Mouse (Mus musculus): Measurements from ENCODE around the gene Stard3.
A peak's percentile ranks its signal among the peaks of the same experiment; 100 is the strongest.

Stard3 gene

DNA sequence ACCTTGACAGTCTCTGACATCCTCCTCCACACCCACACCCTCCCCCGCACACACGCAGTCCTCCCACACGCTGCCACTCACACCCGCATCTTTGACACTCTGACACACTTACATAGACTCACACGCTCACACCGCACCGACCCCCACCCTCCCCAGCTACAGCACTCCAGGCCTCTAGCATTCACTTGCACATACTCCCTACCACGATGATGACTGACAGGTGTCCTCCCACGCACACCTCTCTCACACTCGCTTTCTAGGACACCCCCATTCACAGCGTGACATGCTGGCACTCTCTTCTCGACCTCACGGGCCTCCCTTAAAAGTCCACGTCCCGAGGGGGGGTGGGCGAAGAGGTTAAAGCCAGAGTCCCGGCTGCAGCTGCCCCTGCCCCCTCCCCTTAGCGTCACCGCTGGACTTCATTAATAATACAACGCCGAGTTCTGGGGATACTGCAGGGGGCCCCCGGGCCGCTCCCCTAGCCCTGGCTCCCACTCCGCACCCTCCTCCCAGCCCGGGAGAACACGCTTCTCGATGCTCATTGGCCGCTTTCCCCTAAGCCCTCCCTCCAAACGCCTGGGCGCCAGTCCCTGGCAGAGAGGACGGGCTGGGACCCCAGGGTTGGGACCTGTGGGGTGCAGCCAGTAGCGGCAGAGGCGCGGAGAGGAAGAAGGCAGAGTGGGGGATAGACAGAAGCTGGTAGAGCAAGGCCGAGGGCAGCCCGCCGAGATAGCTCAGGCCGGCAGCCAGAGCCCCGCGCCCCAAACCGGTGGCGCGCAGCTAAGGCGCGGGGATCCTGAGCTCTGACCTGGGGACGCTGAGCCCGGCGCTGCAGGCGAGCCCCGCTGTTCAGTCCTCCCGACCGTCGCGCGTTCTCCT is 9.8 kb upstream of the Stard3 start, which contains the start of gene Ppp1r1b:
TSS of gene Ppp1r1b (plus strand) at position 322 of the 879 bp plus-strand sequence.
- peak; percentile 75 for DNase-seq

DNA sequence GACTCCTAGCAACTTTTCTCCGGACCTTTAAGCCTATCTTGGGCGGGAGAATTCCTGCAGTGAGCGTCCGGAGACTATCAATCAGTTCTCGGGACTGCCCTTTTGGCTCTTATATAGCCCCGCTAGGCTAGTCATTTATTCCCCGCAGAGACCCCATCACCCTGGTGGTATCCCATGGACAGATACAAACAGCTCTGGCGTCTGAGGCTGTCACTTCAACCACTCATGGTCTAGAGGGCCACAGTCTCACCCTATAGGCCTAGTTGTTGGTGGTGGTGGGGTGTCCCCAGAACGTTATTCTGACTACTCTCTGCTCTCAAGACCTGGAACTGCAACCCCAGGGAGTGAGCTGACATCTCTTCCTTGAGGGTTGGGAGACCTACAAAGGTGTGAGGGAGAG is 8.9 kb upstream of the Stard3 start:
- DNase-seq: no peak

DNA sequence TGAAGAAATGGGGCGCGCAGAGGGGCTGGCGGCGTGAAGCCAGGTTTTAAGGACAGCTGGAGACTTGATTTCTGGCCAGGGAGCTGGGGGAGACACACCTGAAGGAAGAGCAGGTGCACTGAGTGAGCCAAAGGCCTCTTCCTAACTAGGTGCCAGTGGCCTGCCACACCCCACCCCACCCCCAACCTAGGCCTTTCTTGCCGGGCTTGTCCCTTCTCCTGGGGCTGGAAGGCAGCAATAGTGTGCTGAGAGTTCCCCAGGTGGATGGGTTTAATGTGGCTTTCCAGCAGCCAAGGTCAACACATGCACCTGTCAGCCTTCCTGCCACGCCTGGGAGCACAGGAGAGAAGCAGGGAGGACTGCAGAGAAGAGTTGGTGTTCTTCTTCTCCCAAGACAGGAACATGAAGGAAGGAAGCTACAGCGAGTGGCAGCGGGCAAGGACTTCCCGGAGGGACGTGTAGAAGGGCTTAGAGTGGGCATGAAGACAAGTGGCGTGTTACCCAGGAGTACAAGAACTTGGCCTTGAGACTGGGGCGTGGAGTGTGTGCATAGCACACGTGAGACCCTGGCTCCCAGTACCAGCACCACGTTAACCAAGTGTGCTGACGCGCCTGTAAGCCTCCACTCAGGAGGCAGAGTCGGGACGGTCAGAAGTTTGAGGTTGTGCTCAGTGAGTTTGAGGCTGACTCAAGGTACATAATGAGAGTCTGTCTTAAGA is 5.7 kb upstream of the Stard3 start:
- no peak for DNase-seq

DNA sequence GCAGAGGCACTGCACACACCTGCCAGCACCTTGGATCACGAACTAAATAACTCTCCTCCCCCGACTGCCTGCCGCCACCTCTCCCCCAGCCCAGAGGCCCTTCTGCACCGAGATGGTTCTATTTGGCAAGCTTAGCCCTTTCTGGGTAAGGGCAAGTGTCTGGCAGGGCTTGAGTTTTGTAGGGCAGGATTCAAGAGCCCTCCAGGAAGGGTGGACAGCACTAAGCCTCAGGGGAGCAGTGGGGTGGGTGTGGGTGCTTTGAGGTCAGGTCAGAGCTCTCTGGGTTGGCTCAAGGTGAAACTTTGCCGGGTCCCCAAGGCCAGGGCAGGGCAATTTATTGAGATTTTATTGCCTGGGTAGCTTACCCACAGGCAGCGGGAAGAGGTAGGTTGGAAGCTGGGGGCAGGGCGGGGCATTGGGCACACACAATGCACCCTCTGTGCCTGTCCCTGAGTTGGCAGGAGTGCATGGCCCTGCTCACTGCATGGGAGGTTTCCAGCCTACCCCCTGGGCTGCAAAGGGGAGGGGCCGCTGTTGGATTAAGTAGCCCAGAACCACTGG is 4.4 kb upstream of the Stard3 start:
- no peak for DNase-seq

DNA sequence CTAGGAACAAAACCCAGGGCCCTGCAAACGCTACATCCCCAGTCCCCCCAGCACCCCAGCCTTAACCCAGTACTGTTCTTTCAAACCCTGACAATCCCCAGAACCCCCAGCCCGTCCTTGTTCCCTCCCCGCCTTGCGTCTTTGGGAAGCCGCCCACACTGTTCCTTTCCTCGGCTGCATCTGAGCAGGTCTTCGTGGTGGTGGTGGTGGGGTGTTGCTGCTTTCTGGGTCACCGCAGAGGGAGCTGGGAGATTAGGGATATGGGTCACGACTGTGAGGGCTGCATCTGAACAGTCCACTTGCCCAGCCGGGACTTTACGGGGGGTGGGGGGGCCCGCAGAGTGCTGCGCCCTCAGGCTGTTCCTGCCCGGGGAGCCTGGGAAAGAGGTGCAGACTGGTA is 3.7 kb upstream of the Stard3 start:
- no peak for DNase-seq

DNA sequence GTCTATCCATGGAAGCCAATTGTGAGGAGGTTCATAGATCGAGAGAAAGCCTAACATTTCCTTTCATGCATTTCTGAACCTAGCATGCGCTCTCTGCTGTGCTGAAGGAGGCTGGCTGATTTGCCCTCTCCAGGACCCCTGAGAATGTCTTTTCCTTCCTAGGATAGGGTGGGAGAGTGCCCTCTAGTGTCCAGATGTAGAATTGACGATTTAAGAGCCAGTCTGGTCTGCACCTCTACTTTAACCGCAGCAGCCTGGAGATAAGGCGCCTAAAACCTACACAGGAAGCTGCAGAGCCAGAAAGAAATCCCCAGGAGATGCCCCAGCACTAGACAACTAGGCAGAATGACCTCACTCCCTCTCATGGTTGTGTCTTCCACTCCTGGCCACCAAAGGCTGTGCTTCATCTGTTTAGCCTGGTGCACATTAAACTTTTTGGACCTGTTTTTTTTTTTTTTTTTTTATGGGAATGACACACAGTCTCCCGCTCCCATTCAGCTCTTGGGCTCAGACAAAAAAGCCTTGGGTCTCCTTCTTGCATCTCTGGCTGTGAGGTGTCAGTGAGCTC is 2.4 kb upstream of the Stard3 start:
- DNase-seq: peak; percentile 62

DNA sequence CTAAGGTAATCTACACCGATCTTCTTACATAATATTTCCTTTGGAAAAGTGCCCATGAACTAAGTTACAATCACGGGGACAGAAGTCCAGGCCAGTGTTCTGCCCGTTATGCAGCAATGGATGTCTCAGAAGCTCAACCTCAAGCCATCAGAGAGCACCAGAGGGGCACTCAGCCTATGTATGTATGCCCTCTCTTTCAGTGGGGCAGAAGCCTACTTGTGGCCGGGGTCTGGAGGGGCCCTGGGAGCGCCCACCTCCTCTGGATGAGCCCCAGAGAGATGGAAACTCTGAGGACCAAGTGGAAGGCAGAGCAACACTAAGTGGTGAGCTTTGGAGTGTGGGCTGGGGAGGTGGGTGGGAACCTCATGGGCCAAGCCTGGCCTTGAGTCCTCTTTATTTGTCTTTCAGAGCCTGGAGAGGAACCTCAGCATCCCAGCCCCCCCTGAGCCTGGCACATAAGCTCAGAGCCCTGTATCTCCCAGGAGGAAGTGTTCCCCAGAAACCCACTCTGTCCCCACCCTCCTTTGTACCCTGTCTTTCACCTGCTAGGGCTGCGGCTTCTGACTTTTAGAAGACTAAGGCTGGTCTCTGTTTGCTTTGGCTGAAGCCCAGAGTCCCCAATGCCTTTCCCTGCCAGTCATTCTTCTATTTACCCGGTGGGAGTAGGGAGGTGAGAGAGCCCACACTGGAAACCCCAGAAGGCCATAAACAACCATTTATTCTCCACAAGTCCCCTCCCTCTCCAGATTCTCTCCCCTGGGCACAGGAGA is 1.4 kb upstream of the Stard3 start:
- DNase-seq: no peak

DNA sequence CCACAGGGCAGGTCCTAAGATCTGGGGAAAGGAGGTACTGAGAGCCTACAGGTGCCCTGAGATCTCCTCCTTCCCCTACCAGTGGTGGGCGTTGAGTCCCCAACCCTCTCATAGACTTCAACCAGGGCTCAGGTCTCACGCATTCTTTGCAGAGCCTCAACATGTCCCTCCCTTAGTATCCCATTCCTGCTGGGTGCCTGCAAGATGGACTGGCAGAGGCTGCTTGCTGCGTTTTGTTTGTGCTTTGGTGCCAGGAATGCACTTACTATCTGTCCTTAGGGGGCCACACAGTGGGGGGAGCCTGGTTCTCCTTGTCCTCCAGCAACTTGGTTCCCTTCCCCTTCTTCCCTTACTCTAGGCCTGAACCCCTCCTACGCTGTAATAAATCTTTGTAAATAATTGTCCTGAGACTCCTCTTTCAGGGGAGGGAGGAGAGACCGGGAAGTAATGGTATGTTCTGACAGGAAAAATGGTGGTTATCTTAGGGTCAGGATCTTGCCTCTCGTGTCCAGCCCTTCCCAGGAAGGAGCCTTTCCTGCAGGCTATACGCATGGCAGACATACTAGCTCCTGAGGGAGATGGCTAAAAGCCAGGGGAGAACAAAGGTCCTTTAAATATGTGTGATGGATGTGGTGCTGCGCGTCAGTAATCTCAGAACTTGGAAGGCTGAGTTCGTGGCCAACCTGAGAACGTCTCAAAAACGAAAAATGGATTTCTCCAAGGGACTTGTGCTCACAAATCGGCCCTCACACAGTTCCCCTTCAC is 590 bp upstream of the Stard3 start:
- DNase-seq: no peak

DNA sequence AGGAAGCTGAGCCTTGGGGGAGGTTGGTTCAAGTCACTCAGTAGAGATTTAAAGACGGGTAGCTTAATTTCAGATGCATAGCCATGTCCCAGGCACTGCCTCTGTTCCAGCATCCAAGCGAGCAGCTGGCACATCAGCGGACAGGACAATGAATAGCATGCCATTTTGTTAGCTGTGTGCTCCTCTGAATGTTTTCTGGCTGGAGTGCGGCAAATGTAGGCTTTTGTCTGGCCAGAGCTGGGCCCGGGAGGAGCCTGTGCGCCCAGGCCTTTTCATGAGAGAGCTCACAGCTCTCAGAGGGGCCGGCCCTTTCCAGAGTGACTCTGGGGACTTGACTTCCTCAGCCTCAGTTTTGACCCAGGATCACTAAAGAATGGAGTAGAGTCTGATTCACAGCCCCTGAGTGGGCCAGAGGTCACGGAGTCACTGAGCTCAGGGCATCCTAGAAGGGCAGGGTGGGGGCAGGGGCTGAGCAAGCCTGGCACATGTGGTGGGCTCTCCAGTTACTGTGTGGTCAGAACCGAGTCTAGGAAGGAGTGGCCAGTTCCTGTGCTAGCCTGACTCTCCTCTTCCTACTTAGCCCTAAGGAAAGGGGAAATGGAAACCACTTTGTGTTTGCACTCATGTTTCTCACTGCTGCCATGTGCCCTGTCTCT is 2.8 kb downstream of the Stard3 start:
- no peak for DNase-seq

DNA sequence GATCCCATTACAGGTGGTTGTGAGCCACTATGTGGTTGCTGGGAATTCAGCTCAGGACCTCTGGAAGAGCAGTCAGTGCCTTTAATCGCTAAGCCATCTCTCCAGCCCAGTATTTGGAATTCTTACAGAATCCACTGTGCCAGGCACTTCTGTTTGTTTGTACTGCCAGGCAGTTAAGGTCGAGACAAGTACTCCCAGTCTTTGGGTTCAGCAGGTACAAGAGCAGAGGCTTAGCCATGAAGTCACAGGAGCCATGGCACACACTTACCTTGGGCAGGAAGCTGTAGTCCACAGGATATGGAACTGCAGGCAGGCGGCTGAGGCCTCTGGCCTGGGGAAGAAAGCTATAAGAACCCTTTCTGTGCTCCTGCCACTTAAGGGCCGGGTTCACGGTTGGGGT is 5.6 kb downstream of the Stard3 start:
- no peak for DNase-seq

DNA sequence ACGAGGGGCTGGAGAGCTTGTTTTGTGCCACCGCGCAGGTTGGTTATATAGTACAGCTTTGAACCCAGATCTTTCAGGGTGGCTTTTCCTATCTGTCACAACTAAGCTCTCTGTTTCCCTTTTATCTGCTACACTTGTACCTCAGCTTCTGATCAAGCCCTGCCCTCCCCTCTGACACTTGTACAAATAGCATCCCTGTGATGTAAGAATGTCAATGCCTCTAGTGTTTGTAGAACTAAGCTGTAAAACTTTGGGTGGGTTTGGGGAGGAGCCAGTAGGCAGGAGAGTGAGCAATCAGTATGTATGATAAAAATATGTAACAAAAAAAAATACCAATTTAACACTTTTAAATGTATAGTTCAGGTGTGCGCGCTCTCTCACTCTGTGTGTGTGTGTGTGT is 6.2 kb downstream of the Stard3 start:
- DNase-seq: no peak

DNA sequence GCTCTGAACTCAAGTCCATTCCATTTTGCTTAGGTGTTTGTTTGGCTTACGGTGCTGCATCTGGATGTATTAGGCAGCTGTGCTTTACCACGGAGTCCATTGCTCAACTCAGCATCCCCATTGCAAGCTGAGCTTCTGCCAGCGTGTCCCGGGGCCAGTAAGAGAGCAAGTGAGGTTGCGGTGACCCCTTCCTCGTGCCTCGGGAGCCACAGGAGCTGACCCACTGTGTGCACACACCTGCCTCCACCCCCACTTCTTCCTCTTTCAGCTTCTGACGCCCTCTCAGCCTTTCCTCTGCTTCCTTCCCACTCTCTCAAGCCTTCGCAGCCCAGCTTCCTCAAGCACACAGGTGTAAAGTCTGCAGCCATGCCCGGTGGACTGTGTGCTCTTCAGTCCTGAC is 8.1 kb downstream of the Stard3 start:
- DNase-seq: no peak

DNA sequence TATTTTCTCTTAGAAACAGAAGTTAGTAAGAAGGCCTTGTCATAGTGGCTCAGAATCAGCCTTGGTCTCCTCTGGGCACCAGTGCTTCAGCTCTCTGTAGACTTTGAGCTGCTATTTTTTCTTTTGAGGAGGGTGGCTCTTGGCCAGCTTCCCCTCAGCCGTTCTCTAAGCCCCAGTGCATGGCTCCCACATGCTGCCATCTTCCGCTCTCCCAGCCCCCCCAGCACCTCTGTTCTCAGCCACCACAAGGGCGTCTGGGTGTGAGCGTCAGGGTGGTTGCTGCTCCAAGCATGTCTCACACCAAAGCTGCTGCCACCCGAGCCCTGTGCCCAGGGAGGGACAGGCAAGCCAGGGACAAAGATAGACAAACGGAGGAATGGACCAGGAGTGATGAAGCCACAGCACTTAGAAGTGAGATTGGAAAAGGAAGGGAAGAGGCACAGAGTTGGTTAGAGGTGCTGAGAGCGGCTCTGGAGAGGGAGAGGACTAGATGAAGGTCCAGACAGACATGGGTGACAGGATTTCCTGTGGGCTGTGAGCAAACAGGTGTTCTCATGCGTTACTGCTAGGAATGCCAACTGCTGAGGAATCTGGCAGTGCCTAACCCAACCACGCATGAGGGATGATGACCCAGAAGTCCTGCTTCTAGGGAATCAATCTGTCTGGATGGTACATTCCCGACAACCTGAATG is 9.1 kb downstream of the Stard3 start:
- no peak for DNase-seq

DNA sequence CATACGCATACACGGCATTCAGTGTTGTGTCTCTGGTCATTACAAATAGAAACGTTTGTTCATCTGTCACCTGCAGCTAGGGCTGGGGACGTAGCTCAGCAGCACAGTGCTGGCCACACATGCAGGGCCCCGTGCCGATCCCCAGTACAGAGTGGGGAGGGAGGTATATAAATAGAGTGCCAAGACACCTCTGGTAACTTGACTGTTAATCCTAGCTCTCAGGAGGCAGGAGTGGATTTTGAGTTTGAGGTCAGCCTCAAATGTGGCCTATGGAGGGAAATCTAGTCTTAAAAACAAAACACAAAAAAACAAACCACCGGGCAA is 9.7 kb downstream of the Stard3 start:
- DNase-seq: no peak

DNA sequence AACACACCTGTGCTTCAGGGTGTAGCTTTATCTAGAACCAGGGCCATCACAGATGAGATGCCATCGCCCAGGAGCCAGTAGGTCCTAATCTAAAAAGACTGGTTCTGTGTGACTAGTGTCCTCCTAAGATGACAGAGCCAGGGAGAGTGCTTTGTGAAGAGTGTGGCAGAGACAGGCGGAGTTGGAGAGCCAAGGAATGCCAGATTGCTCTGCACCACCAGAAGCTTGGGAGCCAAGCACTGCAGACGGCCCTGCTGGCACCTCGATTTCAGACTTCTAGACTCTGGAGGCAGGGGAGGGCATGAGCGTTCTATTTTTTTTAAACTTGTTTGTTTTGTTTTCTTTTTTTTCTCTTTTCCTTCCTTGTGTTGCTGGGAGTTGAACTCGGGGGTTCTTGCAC is 11.2 kb downstream of the Stard3 start:
- DNase-seq: peak; percentile 41

DNA sequence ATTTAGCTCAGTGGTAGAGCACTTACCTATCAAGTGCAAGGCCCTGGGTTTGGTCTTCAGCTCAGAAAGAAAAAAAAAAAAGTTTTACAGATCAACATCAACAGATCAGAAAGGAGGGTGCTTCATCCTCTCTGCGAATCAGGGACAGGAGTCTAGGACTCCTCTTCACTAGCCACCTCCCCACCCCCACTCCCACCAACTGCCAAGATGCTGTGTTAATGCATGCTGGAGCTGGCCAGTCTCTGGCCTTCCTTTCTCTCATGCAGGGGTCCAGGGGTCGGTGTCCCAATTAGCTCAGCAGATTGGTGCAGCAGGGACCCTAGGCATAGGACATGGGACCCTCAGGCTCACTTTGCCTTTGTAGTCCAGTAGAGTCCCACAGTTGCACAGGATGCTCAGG is 12.4 kb downstream of the Stard3 start:
- DNase-seq: no peak

DNA sequence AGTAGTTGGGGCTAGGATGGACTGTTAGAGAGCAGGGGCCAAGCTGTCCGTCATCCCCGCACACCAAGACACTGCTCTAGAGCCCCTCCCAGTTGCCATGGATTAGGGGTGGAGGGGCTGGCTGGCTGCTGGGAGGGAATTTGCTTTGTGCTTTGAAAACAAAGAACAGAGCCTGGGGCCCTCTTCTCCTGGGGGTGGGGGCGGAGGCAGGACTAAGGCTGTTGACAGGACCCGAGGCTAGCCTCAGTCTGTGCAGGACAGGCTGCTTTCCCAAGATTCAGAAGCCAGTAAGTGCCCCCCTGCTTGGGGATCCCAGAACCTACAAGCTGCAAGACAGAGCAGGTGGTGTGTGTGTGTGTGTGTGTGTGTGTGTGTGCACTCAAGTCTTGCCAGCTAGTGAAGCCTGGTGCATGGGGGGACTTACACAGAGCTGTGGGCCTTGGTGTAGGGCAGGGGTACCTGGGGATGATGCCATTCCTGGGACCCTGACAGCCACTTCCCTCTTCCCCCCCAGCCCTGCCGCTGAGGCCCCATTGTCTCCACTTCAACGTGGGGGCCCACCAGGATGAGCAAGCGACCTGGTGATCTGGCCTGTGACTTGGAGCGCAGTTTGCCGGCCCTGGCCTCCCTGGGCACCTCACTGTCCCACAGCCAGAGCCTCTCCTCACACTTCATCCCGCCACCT is 13.5 kb downstream of the Stard3 start:
- no peak for DNase-seq

DNA sequence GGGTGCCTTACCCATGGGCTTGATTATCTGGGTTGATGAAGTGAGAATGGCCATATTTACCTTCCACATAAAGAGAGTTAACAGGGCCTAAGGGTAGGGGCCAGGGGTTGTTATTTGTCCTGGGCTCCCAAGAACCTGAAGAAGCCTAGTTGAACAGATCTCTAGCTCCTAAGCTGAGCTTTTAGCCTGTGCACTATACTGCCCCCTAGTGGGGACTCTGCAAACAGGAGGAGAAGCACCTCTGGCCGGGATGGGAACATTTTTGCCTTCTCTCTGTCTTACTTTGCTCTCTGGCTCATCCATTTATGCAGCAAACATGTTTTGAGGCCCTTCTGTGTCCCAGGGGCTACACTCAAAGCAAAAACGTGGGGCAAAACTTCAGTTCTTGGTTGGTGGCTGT is 14.2 kb downstream of the Stard3 start:
- peak; percentile 71 for DNase-seq

DNA sequence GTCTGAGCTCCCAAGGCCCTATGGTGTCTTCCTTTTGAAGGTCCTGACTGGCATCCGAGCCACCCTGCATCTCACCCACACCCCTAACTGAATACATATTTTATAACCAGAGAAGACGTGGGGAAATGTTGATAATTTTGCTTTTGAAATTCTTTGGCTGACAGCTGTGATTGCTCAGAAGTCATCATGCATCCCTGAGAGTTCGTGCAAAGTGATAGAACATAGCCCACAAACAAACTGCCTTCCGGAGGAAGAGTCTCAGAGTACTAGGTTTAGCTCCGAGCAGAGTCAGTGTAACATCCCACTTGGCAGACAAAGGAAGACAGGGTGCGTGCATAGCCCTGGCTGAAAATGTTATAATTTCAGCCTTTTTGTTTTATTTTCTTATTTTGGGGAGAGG is 15.1 kb downstream of the Stard3 start:
- DNase-seq: no peak

DNA sequence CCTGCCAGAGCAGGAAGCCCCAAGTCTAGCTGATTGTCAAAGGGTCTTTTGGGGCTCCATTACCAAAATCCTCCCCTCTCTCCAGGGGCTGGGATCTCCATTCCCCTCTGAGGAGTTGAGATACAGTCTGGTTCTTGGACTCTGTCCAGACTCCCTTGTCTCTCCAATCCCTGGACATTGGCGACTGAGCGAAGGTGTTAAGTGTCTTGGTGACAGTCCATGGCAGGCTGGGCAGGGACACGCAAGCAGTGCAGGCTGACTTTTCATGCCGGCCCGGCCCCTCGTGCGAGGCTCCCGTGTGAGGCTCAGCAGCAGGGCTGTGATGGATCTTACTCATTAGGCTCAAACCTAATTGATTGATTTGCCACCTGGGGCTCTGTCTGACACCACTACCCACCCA is 16.1 kb downstream of the Stard3 start:
- DNase-seq: no peak
